Mouse (Mus musculus): ENCODE data around the gene Gm20388.

- TF ChIP-seq CTCF (IDR thresholded peaks at IDR 0.05; ENCODE audit: insufficient read depth, low read depth, low read length) (no peak), POLR2A (IDR thresholded peaks at IDR 0.05; ENCODE audit: insufficient read depth, low read depth, low read length) (no peak)
Measured at GRCm38 (mm10) chr8:120036578-120036977, 125.9 kb downstream of the Gm20388 start.

All from olfactory bulb, adult 2 months (tissue).